Mouse (Mus musculus) CH12.LX (cell line): ENCODE data around the gene D11Wsu47e. TPM values are rescaled to one million over a fixed set of nuclear protein-coding genes. Genes with fewer than 3 reads are reported as not detected.

Experiments used
- DNase-seq: peaks from one replicate; pipeline ENCODE4 v3.0.0-alpha.2; 2013; ENCODE audit errors: extremely low read depth
- H3K27ac ChIP-seq: 2 replicates; pipeline ENCODE4 v1.5.1; 2012; ENCODE audit warnings: low read depth, mild to moderate bottlenecking, control low read depth, moderate library complexity; ENCODE audit not compliant: insufficient read depth
- H3K27me3 ChIP-seq: replicated peaks from 2 replicates; pipeline ENCODE3; 2012; ENCODE audit warnings: inconsistent platforms
- H3K36me3 ChIP-seq, 2 experiments: replicated peaks in 1 of 2; 2 replicates each; pipeline versions ENCODE3 to v1.6.1; 2012; ENCODE audit warnings: inconsistent platforms in 1 of 2, low read length in 1 of 2, mild to moderate bottlenecking in 1 of 2, mixed read lengths in 1 of 2, moderate library complexity in 1 of 2; ENCODE audit not compliant: control insufficient read depth in 1 of 2, insufficient read depth in 1 of 2
- H3K4me1 ChIP-seq, 2 experiments: 2 replicates each; pipeline ENCODE4 v1.6.1; 2012; ENCODE audit warnings: inconsistent platforms in 1 of 2, moderate library complexity in 1 of 2; ENCODE audit not compliant: insufficient read depth in 2 of 2, control insufficient read depth in 1 of 2
- H3K4me2 ChIP-seq: 2 replicates; pipeline ENCODE4 v1.6.1; 2012; ENCODE audit warnings: low read depth, mild to moderate bottlenecking, control low read depth; ENCODE audit not compliant: poor library complexity, insufficient read depth, severe bottlenecking
- H3K4me3 ChIP-seq, 3 experiments: fragments of 150-350 bp in 1 of 3; sonication (generic) in 1 of 3; replicated peaks in 1 of 3; 2 replicates each; pipeline versions ENCODE3 to v1.5.1; 2011 to 2012; ENCODE audit warnings: low read depth in 2 of 3, low read length in 2 of 3, mild to moderate bottlenecking in 2 of 3, moderate library complexity in 2 of 3, control low read depth in 1 of 3, improper control_type of control experiment in 1 of 3, inconsistent platforms in 1 of 3, mixed read lengths in 1 of 3; ENCODE audit not compliant: poor library complexity in 1 of 3
- H3K79me2 ChIP-seq: replicated peaks from 2 replicates; pipeline ENCODE4 v1.6.1; 2012; ENCODE audit warnings: mild to moderate bottlenecking, moderate library complexity; ENCODE audit not compliant: control insufficient read depth, poor library complexity, insufficient read depth, severe bottlenecking; ENCODE audit errors: extremely low read depth
- H3K9ac ChIP-seq: 2 replicates; pipeline ENCODE4 v1.6.1; 2012; ENCODE audit warnings: low read depth, mild to moderate bottlenecking, control low read depth, moderate library complexity; ENCODE audit not compliant: insufficient read depth
- H3K9me3 ChIP-seq: replicated peaks from 2 replicates; pipeline ENCODE3; 2012; ENCODE audit warnings: low read length, inconsistent platforms, mixed read lengths
- BHLHE40 ChIP-seq: IDR thresholded peaks from 2 replicates; pipeline ENCODE4 v1.6.1; 2011; ENCODE audit warnings: mild to moderate bottlenecking, low read depth, low read length, improper control_type of control experiment
- CHD2 ChIP-seq: IDR thresholded peaks from 2 replicates; pipeline ENCODE4 v1.6.1; 2011; ENCODE audit warnings: low read length, improper control_type of control experiment
- CTCF ChIP-seq, 2 experiments: IDR thresholded peaks in 1 of 2; conservative IDR thresholded peaks in 1 of 2; 2 replicates each; pipeline ENCODE4 v1.5.1; 2011 to 2012; ENCODE audit warnings: low read depth in 2 of 2, low read length in 2 of 2, improper control_type of control experiment in 1 of 2, inconsistent platforms in 1 of 2, mild to moderate bottlenecking in 1 of 2, moderate library complexity in 1 of 2
- EP300 ChIP-seq: IDR thresholded peaks from 2 replicates; pipeline ENCODE4 v1.6.1; 2011; ENCODE audit warnings: low read length, improper control_type of control experiment
- ETS1 ChIP-seq: conservative IDR thresholded peaks from 2 replicates; pipeline ENCODE4 v1.6.1; 2012; ENCODE audit warnings: low read depth, mild to moderate bottlenecking, inconsistent platforms, low read length, improper control_type of control experiment, moderate library complexity
- IRF4 ChIP-seq: IDR thresholded peaks from 2 replicates; pipeline ENCODE4 v1.6.1; 2014; ENCODE audit warnings: low read depth, mild to moderate bottlenecking, inconsistent platforms, low read length, improper control_type of control experiment
- MAFK ChIP-seq: IDR thresholded peaks from 2 replicates; pipeline ENCODE4 v1.6.1; 2011; ENCODE audit warnings: low read length, improper control_type of control experiment; ENCODE audit not compliant: insufficient replicate concordance
- MEF2A ChIP-seq: IDR thresholded peaks from 2 replicates; pipeline ENCODE4 v1.6.1; 2014; ENCODE audit warnings: low read depth, mild to moderate bottlenecking, inconsistent platforms, low read length, improper control_type of control experiment, borderline replicate concordance
- MYC ChIP-seq: IDR thresholded peaks from 2 replicates; pipeline ENCODE4 v1.6.1; 2011; ENCODE audit warnings: low read depth, mild to moderate bottlenecking, improper control_type of control experiment, low read length
- RAD21 ChIP-seq: IDR thresholded peaks from 2 replicates; pipeline ENCODE4 v1.6.1; 2011; ENCODE audit warnings: low read depth, mild to moderate bottlenecking, low read length, improper control_type of control experiment, moderate library complexity
- SIN3A ChIP-seq: IDR thresholded peaks from 2 replicates; pipeline ENCODE4 v1.6.1; 2012; ENCODE audit warnings: low read length, improper control_type of control experiment, inconsistent platforms
- SMC3 ChIP-seq: IDR thresholded peaks from 2 replicates; pipeline ENCODE4 v1.6.1; 2011; ENCODE audit warnings: low read depth, low read length, improper control_type of control experiment
- TBP ChIP-seq: conservative IDR thresholded peaks from 2 replicates; pipeline ENCODE4 v1.6.1; 2011; ENCODE audit warnings: low read depth, low read length, improper control_type of control experiment
- USF2 ChIP-seq: conservative IDR thresholded peaks from 2 replicates; pipeline ENCODE4 v1.6.1; 2011; ENCODE audit warnings: low read depth, low read length, improper control_type of control experiment
- dilution Hi-C: fragments of 300-500 bp; cut with MboI; formaldehyde crosslinking; loops from 2 replicates; pipeline ENCODE4 v1.14.3; 2020; ENCODE audit warnings: low sequenced_read_pairs; ENCODE audit not compliant: extremely low pct_unique_long_range_greater_than_20kb, extremely low pct_ligation_motif_present
- in situ Hi-C: fragments of 300-500 bp; cut with MboI; formaldehyde crosslinking; loops from 3 replicates; pipeline ENCODE4 v1.14.3; 2019; ENCODE audit warnings: low sequenced_read_pairs, low pct_ligation_motif_present, low pct_unique_long_range_greater_than_20kb, mixed read lengths
- polyA plus RNA-seq: library from polyadenylated mRNA; unstranded; fragments of >175 nt; gene quantifications from 2 replicates; pipeline ENCODE4 v1.2.1, GENCODE M21; 2012; ENCODE audit warnings: low read depth; ENCODE audit not compliant: insufficient read length
- total RNA-seq, 2 experiments: library from RNA; depleted of rRNA; stranded (reverse); fragments of 300-350 nt in 1 of 2; fragments of >200 nt in 1 of 2; gene quantifications; 2 replicates each; pipeline ENCODE4 v1.2.3; 2012 to 2014

D11Wsu47e gene
- total and polyA plus RNA-seq, 3 experiments, result 25.1 to 29.6 (median 26.2) TPM

GRCm38 (mm10) chr11:113711061-113711460, 26.8 kb downstream of the D11Wsu47e start:
- H3K27ac ChIP-seq, result no peak overlapping the region
- no peak for TF ChIP-seq ETS1
- TF ChIP-seq USF2, result no peak
- TF ChIP-seq BHLHE40, result no peak
- TF ChIP-seq IRF4, result no peak
- no peak for TF ChIP-seq TBP
- TF ChIP-seq SIN3A, result no peak
- no peak for TF ChIP-seq CHD2
- no peak for TF ChIP-seq MEF2A
- no peak for DNase-seq
- H3K36me3 ChIP-seq, result peaks cover 0 to 15% of the 10 kb centered on the region in 2 experiments
- dilution Hi-C loops (no loop called here), in situ Hi-C loops (loop anchor here (25.0 kb wide), 1 partner anchor 951 kb away; the partner anchor contains the start of gene Rpl38)
- H3K79me2 ChIP-seq, result no peaks in the 10 kb centered on the region
- no peaks in the 10 kb centered on the region for H3K27me3 ChIP-seq
- no peak overlapping the region for H3K4me3 ChIP-seq
- H3K4me2 ChIP-seq, result no peak overlapping the region
- H3K4me1 ChIP-seq, result 0 out of 4 replicates have a peak, but pooled peaks cover 0 to 2% of the 10 kb centered on the region in 2 experiments
- no peak overlapping the region for H3K9ac ChIP-seq
- no peaks in the 10 kb centered on the region for H3K9me3 ChIP-seq

- 0 out of 4 replicates have a peak, but pooled peaks cover 0 to 2% of the 10 kb centered on the region in 2 experiments for H3K4me1 ChIP-seq
- dilution Hi-C loops, result no loop called here
- H3K4me2 ChIP-seq, result no peak overlapping the region
- TF ChIP-seq SMC3, result peak; percentile 89
- TF ChIP-seq MYC, result no peak
- TF ChIP-seq CTCF (conservative IDR thresholded peaks at IDR 0.05 in 1 of 2, IDR thresholded peaks at IDR 0.05 in 1 of 2; ENCODE audit: low read depth in 2 of 2, low read length in 2 of 2), result peak in 1 of 2 experiments; percentile 72; a peak in 2 of 4 replicates
- TF ChIP-seq IRF4, result no peak
- TF ChIP-seq RAD21, result peak; percentile 56
- TF ChIP-seq MAFK, result no peak
- in situ Hi-C loops, result loop anchor here (25.0 kb wide), 1 partner anchor 947 kb away; the partner anchor contains the start of gene Rpl38
- H3K27ac ChIP-seq, result no peak overlapping the region
- H3K27me3 ChIP-seq, result no peaks in the 10 kb centered on the region
- no peaks in the 10 kb centered on the region for H3K9me3 ChIP-seq
- H3K4me3 ChIP-seq, result no peak overlapping the region
- no peak for DNase-seq
- H3K9ac ChIP-seq, result no peak overlapping the region
- H3K36me3 ChIP-seq, result no peaks in the 10 kb centered on the region
- no peaks in the 10 kb centered on the region for H3K79me2 ChIP-seq
Observed at GRCm38 (mm10) chr11:113715078-113715674, 31.0 kb downstream of the D11Wsu47e start.

DNA sequence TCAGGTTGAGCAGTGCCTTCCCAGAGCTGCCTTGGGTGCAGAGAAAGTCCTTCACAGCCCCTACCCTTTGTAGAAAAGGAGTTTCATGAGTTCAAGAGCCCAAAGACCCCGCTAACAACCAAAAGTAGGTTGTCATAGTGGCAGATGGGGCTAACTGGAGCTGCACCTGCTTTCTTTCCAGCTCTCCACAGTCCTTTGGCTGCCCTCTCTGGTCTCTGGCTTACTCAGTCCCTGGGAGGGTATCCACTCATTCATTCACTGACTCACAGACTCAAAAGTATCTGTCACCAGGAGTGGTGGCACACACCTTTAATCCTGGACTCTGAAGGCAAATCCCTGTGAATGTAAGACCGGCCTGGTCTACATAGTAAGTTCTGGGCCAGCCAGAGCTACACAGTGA, 31.9 kb downstream of the D11Wsu47e start:
- Histone ChIP-seq H3K27ac (no peak overlapping the region), H3K4me3 (no peak overlapping the region), H3K4me1 (0 out of 4 replicates have a peak, but pooled peaks cover 0 to 2% of the 10 kb centered on the region in 2 experiments), H3K36me3 (no peaks in the 10 kb centered on the region), H3K9me3 (no peaks in the 10 kb centered on the region), H3K9ac (no peak overlapping the region), H3K27me3 (no peaks in the 10 kb centered on the region), H3K79me2 (no peaks in the 10 kb centered on the region), H3K4me2 (no peak overlapping the region)
- dilution Hi-C loops (no loop called here), in situ Hi-C loops (loop anchor here (25.0 kb wide), 1 partner anchor 946 kb away; the partner anchor contains the start of gene Rpl38)
- no peak for DNase-seq
- no peak for TF ChIP-seq EP300
